Mouse (Mus musculus): ENCODE results near the gene Pde2a. TPM values are rescaled to one million over a fixed set of nuclear protein-coding genes. Genes with fewer than 3 reads are reported as not detected.
"Not testable (repeated sequence)": the region's sequence is repeated elsewhere in the genome, so short reads cannot be mapped to it uniquely, and the experiment has no call there.

Pde2a gene
- total RNA-seq, 1 experiment from 2014 or later: 132 TPM

DNA sequence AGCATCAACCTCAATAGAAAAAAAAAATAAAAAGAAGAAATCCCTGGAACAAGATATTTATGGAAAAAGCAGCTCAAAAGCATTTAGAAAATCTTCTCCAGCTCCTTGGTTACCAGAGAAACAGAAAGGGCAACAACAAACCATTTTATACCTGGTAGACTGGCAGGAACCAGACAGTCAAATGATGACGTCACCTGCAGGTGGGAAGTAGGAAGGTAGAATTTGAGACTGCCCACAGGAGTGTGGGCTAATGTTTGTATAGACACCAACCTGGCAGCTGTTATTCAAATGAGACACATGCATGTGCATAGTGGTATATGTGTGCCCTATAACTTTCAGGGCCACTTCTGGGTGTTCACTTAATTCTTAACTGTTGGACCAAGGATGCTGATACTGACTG is 100.2 kb downstream of the Pde2a start:
- DNase-seq: no peak

DNA sequence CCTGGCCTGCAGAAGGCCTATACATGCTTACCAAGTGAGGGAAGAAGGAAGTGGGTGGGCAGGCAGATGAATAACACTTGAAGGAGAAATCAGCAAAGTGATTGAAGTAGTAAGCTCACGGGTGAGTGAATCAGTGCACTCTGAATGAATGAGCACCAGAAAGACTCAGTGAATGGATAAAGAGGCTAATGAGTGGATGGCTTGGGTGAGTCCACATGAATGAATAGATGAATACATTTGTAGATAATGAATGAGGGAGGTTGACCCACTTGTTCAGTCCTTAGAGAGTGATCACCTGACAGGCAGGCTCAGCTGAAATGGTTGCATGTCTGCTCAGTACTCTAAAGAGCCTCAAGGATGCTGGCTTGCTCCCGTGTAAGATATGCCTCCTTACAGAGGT is 101.7 kb downstream of the Pde2a start:
- DNase-seq: no peak

DNA sequence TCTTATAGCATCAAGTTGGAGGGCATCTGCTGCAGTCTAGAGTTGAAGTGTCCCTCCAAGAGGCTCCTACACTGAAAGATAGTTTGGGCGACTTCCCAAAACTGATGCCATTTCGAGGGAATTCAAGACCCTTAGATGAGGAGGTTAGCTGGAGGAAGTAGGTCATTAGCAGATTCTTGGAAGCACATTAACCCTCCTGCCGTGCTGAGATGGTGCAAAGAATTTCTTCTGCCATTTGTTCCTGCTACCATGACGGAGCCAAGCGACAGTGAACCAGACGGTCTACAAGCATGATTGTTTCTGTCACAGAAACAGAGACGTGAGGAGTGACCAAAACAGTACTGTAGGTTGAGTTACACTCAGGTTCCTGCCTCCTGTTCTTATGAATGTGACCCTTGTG is 105.0 kb downstream of the Pde2a start:
- DNase-seq: no peak

DNA sequence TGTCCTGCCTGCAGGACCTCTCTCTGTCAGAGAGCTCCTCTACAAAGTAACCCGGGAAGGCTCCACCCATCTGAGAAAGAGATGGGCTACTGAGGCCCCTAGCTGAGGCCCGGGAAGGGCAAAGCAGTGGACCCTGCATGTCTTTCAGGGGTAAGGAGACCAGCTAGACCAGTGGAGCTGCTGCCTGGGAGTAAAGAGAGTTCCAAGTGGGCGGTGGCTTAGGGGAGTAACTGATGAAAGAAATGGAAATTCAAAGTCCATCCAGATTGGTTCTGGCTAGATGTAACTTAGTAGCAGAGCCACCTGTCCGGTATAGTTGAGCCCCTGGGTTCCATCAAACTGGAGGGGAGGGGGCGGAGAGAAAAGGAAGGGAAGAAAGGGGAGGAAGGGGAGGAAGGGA is 112.9 kb downstream of the Pde2a start:
- no peak for DNase-seq

DNA sequence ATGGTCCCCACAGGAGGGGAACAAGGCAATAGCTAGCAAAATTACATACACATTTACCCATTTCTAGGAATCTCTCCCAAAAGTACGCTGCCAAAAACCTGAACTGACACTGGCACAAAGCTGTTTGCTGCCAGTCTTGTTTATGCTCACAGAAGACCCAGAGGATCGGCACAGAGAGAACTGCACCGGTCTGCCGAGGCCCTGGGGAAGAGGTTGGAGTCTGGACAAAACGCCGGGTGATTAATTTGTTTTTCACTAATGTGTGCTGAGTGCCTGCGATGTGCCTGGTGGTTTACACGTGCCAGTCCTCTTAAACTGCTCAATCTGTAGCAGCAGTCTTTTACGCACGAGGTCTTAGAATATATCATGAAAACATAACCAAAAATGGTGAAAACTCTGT is 113.6 kb downstream of the Pde2a start:
- DNase-seq: peak; percentile 53

DNA sequence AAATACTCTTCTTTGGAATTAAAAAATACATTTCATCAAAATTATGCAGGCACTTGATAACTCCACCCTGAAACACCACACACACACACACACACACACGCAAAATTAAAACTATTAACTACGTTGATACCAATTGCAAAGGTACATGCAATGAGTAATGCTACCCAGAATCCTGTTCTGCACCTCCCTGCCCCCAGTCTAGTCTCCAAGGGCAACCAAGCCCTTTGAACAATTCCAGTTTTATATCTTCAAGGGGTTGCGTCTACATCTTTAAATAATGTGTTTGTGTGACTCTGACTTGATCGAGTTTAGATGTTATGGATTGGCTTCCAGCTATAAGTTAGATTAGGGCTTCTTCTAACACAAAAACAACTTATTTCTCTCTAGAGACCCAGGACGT is 114.0 kb downstream of the Pde2a start:
- DNase-seq: peak; percentile 42

DNA sequence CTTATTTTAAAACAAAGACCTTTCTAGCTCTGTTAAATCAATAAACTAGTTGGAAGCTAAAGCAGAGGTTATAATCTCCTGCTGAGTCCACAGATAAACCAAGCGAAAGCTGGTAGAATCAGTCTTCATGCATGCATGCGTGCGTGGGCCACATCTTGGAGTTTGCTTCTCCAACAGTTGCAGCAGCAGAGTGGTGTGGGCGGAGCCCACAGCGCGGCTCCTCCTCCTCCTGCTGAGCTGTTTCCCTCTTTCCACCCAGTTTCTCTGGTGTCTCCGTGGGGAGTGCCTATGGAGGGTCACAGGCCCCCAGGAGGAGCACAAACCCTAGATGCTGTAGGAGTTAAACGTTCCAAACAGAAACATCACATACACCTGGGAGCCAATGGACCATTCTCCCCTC is 116.0 kb downstream of the Pde2a start:
- DNase-seq: no peak

DNA sequence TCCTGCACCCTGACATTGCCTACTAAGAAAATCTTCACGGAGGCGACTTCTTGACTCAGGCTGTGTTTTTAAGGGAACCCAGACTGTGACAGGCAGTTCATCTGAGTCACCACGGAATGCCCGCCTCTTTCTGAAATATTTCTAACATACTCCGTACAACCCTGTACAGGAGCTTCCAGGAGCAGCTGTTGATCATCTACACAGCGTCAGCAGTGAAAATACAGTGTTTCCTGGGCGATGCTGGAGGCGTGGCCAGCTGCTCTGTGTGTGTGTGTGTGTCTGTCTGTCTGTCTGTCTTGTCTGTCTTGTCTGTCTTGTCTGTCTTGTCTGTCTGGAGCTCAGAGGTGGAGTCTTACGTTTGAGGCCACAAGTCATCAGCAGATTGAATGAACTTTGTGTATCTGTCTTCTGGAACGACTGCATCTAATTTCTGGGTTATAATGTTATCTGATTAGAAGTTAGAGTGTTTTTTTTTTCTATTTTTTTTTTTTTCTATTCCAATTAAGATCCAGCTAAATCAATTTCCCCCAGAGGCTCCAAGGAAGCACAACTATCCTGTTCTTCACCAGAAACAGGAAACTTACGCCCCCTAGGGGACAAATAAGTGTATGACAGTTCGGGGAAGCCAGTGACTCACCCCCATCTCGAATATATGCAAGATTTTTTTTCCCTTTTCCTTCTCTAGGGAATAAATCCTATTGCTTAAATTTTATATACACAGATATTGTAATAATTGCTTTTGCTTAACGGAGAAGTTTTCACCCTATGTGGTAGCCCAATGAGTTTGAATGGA is 116.8 kb downstream of the Pde2a start:
- DNase-seq: peak; percentile 70

DNA sequence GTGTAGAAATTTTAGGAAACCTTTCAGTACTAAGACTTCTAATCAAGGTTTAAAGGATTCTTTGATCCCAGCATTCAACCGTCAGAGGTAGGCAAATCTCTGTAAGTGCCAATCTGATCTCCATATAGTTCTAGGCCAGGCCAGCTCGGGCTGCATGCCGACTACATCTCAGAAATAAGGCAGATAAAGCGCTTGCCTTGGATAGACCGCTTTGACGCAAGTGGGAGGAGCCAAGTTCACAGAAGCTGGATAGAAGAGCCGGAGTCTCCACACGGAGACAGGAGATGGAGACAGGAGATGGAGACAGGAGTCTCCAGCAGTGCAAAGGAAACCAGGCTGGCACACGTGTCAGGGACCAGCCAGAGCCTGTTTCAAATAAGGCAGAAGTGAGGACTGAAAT is 118.3 kb downstream of the Pde2a start:
- no peak for DNase-seq

DNA sequence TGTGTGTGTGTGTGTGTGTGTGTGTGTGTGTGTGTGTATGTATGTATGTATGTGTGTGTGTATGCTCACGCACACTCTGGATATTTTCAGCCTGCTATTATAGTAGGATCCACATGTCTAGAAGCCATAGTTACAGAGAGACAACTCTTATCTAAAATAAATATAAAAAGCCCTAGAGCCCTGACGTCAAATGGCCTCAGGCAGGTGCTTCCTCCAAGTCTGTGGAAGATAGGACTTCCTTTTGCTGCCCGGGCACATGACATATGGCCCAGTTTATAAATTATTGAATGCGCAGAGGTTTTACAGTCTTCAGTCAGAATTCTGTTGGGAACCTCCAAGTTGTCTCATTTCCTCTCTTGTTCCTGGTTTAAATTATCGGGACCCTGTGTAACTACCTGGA is 119.2 kb downstream of the Pde2a start:
- no peak for DNase-seq

DNA sequence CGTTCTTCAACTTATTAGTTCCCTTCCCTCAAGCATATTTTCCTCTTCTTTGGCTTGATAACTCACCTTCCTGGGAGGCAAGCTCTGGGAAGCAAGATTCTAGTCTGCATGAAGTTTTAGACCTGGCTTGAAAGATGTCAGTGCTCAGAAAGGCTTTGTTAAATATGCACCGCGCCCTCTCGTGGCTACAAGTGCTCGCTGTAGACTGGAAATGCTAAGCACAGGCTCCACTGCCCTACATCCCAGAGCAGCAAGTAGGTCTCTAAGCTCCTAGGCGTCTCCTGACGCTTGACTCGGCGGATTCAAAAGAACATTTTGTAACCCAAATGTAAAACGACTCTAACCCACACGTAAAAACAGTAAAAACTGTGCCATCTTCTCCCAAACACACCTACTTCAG is 119.6 kb downstream of the Pde2a start:
- DNase-seq: peak; percentile 80

DNA sequence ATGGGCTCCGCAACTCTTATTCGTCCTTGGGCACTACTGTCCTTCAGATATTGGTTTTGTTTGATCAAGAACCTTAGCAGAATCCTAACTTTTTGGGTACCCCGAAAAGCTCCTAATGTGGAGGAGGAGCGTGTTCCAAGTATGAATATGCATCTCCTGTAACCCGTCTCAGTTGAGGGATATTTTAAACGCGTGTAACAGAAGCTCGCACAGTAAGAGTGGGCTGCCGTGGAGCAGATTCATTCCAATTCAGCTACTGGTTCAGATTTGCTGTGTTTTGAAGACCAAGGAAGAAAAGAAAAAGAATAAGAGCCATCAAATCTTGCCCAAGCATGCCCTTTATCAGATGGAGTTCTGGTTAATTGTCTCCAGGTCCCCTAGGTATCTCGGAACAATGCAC is 120.2 kb downstream of the Pde2a start:
- no peak for DNase-seq

DNA sequence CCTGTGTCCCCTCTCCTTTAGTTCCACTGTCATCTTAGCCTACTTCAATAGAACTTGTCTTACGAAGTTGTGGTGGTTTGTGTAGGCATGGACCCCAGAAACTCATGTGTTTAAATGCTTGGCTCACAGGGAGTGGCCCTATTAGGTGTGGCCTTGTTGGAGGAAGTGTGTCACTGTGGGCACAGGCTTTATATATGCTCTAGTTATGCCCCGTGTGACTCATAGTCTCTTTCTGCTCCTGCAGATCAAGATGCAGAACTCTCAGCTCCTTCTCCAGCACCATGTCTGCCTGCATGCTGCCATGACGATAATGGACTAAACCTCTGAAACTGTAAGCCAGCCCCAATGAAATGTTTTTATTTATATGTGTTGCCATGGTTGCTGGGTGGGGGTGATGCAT is 126.2 kb downstream of the Pde2a start:
- DNase-seq: no peak

DNA sequence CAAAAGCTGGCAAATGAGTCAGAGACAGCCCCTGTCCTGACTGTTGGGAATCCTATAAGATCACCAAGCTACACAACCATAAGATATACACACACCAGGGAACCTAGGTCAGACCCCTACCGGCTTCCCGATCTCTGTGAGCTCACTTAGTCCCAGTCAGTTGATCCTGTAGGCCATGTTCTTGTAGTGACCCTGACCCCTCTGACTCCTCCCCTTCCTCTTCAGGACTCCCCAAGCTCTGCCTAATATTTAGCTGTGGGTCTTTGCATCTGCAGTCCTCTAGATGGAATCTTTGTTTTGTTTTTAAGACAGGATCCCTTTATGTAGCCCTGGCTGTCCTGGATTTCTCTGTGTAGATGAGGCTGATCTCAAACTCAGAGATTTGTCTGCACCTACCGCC is 127.8 kb downstream of the Pde2a start:
- DNase-seq: no peak

DNA sequence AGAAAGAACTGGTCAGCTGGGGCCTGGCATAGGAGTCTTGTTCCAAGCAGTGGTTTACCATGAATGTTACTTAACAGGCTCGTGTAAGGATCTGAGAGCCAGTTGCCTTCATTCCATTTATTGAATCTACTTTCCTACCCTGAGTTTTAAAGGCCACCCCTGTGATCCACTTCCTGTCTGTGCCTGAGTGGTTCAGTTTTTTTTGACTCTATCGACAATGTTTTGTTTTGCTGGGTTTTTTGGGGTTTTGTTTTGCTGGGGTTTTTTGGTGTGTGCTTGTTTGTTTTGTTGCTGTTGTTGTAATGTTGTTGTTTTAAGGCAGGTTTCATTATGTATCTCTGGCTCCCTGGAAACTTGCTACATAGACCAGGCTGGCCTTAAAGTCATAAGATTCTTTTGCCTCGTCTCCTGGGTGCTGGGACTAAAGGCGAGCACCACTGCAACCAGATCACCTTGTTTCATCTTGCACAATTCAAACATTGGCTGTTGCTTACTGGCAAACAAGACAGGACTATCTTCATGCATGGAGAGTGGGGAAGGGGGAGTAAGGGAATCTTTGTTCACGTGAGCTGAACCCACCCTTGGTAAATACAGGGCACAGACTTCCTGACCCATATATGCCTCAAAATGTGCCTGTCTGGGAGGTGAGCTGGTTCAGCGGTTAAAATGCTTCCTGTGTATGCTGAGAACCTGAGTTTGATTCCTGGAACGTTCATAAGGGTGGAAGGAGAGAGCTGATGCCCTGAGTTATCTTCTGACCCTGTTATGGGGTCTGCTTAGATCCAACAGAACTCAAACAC is 129.4 kb downstream of the Pde2a start:
- no peak for DNase-seq

DNA sequence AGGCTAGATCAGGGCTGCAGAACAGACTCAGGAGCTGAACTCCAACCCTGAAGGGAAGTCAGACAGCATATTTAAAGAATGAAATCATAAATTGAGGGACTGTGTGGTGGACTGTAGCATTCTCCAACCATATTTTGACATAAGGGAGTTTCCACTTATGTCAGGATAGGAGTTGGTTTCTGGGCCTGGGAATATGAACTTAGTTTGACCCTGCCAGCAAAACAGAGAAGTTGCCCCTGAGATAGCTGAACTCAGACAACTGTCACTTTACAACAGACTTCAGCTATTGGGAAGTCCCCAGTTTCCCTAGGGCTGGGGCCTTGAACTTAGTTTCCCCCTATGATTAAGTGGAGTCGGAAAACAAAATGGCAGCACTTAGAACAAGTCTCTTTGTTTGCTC is 130.0 kb downstream of the Pde2a start:
- DNase-seq: no peak

DNA sequence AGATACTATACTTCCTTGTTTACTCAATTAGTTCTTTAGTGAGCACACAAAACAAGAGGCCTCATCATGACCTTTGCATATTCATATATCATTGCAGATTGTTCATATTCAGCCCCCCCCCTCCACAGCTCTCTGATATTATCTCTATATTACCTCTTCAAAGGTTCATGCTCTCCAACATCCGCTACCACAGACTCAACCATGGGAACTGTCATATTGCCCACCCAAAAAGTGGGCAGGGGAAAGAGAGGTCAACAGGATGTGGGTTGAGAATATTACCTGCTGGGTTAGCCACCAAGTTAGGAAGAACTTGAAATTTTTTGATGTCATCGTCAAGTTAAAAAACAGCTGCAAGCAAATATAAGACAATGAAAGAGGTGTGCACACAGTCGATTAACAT is 134.0 kb downstream of the Pde2a start:
- not testable (repeated sequence) for DNase-seq

DNA sequence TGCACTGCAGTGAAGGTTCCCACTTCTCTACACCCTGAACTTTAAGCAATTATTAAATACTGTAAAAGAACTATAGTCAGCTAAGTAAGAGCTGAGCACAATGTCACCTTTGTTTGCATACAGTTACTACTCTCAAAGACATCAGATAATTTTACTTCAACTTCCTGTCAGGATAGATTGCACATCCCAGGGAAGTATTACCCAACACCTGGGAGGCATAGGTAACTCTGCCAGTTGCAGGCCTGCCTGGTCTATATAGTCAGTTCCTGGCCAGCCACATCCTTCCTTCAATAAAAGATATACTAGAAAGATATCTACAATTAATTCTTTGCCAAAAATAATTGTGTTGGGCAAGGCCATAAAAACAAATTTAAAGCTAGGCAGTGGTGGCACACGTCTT is 135.9 kb downstream of the Pde2a start:
- no peak for DNase-seq

DNA sequence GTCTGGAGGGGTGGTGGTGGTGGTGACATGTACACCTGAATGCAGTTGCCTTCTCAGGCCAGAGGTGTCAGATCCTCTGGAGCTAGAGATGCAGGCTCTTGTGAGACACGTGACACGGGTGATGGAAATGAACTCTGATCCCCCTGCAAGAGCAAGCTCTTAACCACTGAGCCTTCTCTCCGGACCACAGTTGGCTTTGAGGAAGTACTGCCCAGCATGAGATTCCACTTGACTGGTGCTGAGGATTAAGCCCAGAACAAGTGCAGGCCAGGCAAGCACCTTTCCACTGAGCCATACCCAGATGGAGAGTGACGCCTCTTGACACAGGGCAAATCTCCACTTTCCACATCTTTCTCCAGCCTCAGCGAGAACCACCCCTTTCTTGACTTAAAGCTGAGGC is 137.9 kb downstream of the Pde2a start:
- DNase-seq: not testable (repeated sequence)
